Mouse (Mus musculus) kidney, adult 11 months (tissue): ENCODE data around the gene 2210418O10Rik.
"Not testable (repeated sequence)": the region's sequence is repeated elsewhere in the genome, so short reads cannot be mapped to it uniquely, and the experiment has no call there.

Source experiments
- DNase-seq: peaks from one replicate; pipeline ENCODE4 v3.0.0; 2022

The 2210418O10Rik gene

GRCm38 (mm10) chr2:176226269-176226668 is at the start of gene 2210418O10Rik:
2210418O10Rik (plus strand) TSS chr2:176226569.
- DNase-seq = not testable (repeated sequence)

GRCm38 (mm10) chr2:176248519-176248918 is 22.1 kb downstream of the 2210418O10Rik start:
- not testable (repeated sequence) for DNase-seq
